Comparison of ENCODE assay signal across 8 mouse cellular contexts in genomic region chr13:74639712-74640522, GRCm38 (mm10). TPM values are rescaled to one million over a fixed set of nuclear protein-coding genes. Genes with fewer than 3 reads are reported as not detected.
DNase-seq lines count a peak whose midpoint lies in the region; ATAC-seq lines count a peak whose summit lies in the region.

No protein-coding gene starts in this region.

- H3K36me3 ChIP-seq in forebrain, embryonic 10.5 days (replicated peaks) = no peaks in the 10 kb centered on the region
- H3K36me3 ChIP-seq in heart, embryonic 14.5 days (ENCODE audit: control insufficient read depth, insufficient read depth, low read length) = no peaks in the 10 kb centered on the region
- H3K36me3 ChIP-seq in liver, embryonic 12.5 days = no peaks in the 10 kb centered on the region
- H3K36me3 ChIP-seq in splenic B cell, adult 2 months (ENCODE audit: control insufficient read depth, insufficient read depth, low read length, poor library complexity, severe bottlenecking) = no peaks in the 10 kb centered on the region

- peaks cover 14% of the 10 kb centered on the region for H3K4me1 ChIP-seq in forebrain, embryonic 10.5 days
- H3K4me1 ChIP-seq in heart, embryonic 14.5 days (ENCODE audit: control insufficient read depth in 2 of 2, insufficient read depth in 2 of 2, low read length in 2 of 2) = no peaks in the 10 kb centered on the region
- peaks cover 7% of the 10 kb centered on the region; the same call in 1 of the 2 replicates for H3K4me1 ChIP-seq in liver, embryonic 12.5 days

- H3K4me3 ChIP-seq in forebrain, embryonic 10.5 days = peak overlapping the region; percentile 81
- H3K4me3 ChIP-seq in heart, embryonic 14.5 days (ENCODE audit: control insufficient read depth in 1 of 2, insufficient read depth in 1 of 2, low read depth in 1 of 2, low read length in 2 of 2) = peak overlapping the region; percentile 85 to 97
- peak overlapping the region; percentile 93 for H3K4me3 ChIP-seq in liver, embryonic 12.5 days

- H3K27me3 ChIP-seq in forebrain, embryonic 10.5 days (ENCODE audit: poor library complexity, severe bottlenecking) = no peaks in the 10 kb centered on the region
- H3K27me3 ChIP-seq in heart, embryonic 14.5 days (ENCODE audit: control insufficient read depth, insufficient read depth, low read length) = no peaks in the 10 kb centered on the region
- no peaks in the 10 kb centered on the region for H3K27me3 ChIP-seq in liver, embryonic 12.5 days (replicated peaks)
- H3K27me3 ChIP-seq in splenic B cell, adult 2 months (ENCODE audit: control insufficient read depth, insufficient read depth, low read length, poor library complexity, severe bottlenecking) = no peaks in the 10 kb centered on the region

- peak overlapping the region; percentile 95 for H3K4me2 ChIP-seq in heart, embryonic 14.5 days (ENCODE audit: low read length)
- peak overlapping the region; percentile 93 for H3K4me2 ChIP-seq in liver, embryonic 12.5 days

- ATAC-seq in heart, embryonic 14.5 days (ENCODE audit: insufficient number of reproducible peaks, insufficient read depth, low FRiP score, low read depth) = peak; percentile 85
- ATAC-seq in liver, embryonic 12.5 days = peak; percentile 82

- H3K27ac ChIP-seq in forebrain, embryonic 10.5 days = peak overlapping the region; percentile 95
- H3K27ac ChIP-seq in heart, embryonic 14.5 days (replicated peaks in 1 of 2; ENCODE audit: control insufficient read depth in 1 of 2, insufficient read depth in 1 of 2, low read depth in 2 of 2, low read length in 2 of 2) = peak overlapping the region; percentile 91 to 93
- H3K27ac ChIP-seq in liver, embryonic 12.5 days = peak overlapping the region; percentile 89

- peak overlapping the region; percentile 95 for H3K9ac ChIP-seq in heart, embryonic 14.5 days (ENCODE audit: low read length)
- peak overlapping the region; percentile 90 for H3K9ac ChIP-seq in liver, embryonic 12.5 days

- under 1% methylated on average over 45 of the region's 49 CpGs for WGBS in forebrain, embryonic 10.5 days
- under 1% methylated on average over 48 of the region's 49 CpGs for WGBS in heart, embryonic 14.5 days
- under 1% methylated on average over 46 of the region's 49 CpGs for WGBS in liver, embryonic 12.5 days (ENCODE audit: insufficient replicate concordance)

- H3K9me3 ChIP-seq in forebrain, embryonic 10.5 days = no peaks in the 10 kb centered on the region
- H3K9me3 ChIP-seq in heart, embryonic 14.5 days (ENCODE audit: control insufficient read depth, low read length) = no peaks in the 10 kb centered on the region
- H3K9me3 ChIP-seq in liver, embryonic 12.5 days (replicated peaks) = no peaks in the 10 kb centered on the region

- DNase-seq in CD8-positive naive resting alpha-beta T cell, adult 2 months (ENCODE audit: low read depth in 2 of 2, low spot score in 2 of 2) = peak; percentile 69 to 75
- DNase-seq in c-Kit-positive CD71-negative TER-119-negative erythroid progenitor cells, embryonic 14.5 days (ENCODE audit: low read depth) = peak; percentile 49
- DNase-seq in forebrain, embryonic 10.5 days (ENCODE audit: extremely low spot score, low spot score) = peak; percentile 75
- peak; percentile 89 for DNase-seq in kidney, postnatal 14 days
- DNase-seq in naive thymus-derived CD4-positive, alpha-beta T cell, adult 2 months (ENCODE audit: low read depth) = peak; percentile 86
- peak; percentile 86 for DNase-seq in splenic B cell, adult 2 months (ENCODE audit: low read depth, low spot score)

RNA-seq across cellular contexts. Expression of gene Erap1, which starts 0.5 kb away (rescaled TPM):
- polyA plus RNA-seq in forebrain, embryonic 10.5 days (2016; fragmentation: Nextera tagmentation; extraction: Ambion mirVana) = 2.9 and 3.8 TPM in 2 replicates
- 17.2 and 23.1 TPM in 2 replicates for polyA plus RNA-seq in heart, embryonic 14.5 days (2014; fragmentation: Nextera tagmentation; extraction: Ambion mirVana)
- 14.4 and 19.1 TPM in 2 replicates for polyA plus RNA-seq in liver, embryonic 12.5 days (2016; fragmentation: Nextera tagmentation; extraction: Ambion mirVana)

Comparison
In these comparisons a context has a peak if more than half of its experiments do, and no peak if none do; other contexts are left out.
1. Peak in every context shown above with its lines: DNase-seq, ATAC-seq, H3K4me3 ChIP-seq and H3K27ac ChIP-seq.